Mouse (Mus musculus) central nervous system, embryonic 11.5 days (tissue): ENCODE results near the gene Ccdc138. TPM values are rescaled to one million over a fixed set of nuclear protein-coding genes. Genes with fewer than 3 reads are reported as not detected.

Experiments used
- polyA plus RNA-seq: library from polyadenylated mRNA; depleted of rRNA; stranded (reverse); fragments of >200 nt; gene quantifications from 2 replicates; pipeline ENCODE4 v1.2.3, GENCODE M21; 2012; rRNA removed

The Ccdc138 gene
- polyA plus RNA-seq = 7.4 and 9.3 TPM in 2 replicates

DNA sequence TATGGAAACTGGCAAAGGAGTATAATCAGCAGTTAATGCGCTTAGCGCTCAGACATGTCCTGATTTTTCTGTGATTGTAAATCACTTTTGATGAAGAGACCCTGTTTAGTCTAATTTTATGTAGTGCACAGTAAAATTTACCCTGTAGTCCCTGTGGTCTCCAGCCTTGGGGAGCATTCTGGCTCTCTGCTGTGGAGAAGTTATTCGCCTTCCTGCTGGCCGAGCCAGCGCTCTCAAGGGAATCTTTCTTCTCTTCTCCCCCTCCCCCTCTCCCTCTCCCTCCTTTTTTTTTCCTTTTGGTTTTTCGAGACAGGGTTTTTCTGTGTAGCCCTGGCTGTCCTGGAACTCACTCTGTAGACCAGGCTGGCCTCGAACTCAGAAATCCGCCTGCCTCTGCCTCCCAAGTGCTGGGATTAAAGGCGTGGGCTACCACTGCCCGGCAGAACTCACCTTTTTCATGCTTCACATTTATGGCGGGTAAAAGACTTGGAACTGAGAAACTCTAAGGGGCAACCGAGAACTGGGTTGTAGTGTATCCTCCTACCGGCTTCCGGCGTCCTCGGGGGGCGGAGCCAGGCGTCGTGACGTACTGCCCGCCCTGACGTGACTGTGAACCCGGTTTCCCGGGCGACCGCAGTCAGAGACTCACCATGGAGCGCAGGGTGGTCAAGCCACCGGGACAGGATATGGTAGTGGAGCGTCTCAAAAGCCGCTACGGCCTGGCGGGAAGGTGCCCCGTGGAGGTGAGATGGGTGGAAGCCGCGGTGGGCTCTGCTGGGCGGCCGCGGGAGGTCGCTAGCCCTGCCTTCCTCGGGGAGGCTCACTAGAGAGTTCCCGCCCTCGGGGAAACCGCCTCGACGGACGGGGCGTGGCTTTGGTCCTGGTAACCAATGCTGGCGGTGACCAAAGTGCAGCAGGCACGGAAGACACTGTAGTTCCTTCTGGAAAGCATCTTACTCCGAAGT is at the start of gene Ccdc138:
Gene Ccdc138, plus strand, starts transcription at position 629 of the 965 bp plus-strand sequence.

Other genes starting within 250 kb of the Ccdc138 start
- 35.9 and 39.3 TPM in 2 replicates for gene Gcc2, start 242.5 kb upstream of the Ccdc138 start, polyA plus RNA-seq
- 37.3 and 47.2 TPM in 2 replicates for gene Lims1, start 174.5 kb upstream of the Ccdc138 start, polyA plus RNA-seq
- gene Ranbp2, start 51.0 kb upstream of the Ccdc138 start, polyA plus RNA-seq = 22.5 and 23.9 TPM in 2 replicates
- gene Edar, start 177.7 kb downstream of the Ccdc138 start, polyA plus RNA-seq = 0.46 and 0.52 TPM in 2 replicates
- gene Gm17542, start 220.3 kb downstream of the Ccdc138 start, polyA plus RNA-seq = not detected in 2 replicates